Mouse (Mus musculus) mouse trophoblast stem cell (cell line): ENCODE measurements around the gene Sdc4.

ENCODE experiments used
- in situ Hi-C, 2 experiments: fragments of 300-500 bp; cut with MseI, MboI; formaldehyde crosslinking; loops; 2 replicates in 1 of 2; 3 replicates in 1 of 2; pipeline ENCODE4 v1.15.1; 2025

Sdc4 gene

DNA sequence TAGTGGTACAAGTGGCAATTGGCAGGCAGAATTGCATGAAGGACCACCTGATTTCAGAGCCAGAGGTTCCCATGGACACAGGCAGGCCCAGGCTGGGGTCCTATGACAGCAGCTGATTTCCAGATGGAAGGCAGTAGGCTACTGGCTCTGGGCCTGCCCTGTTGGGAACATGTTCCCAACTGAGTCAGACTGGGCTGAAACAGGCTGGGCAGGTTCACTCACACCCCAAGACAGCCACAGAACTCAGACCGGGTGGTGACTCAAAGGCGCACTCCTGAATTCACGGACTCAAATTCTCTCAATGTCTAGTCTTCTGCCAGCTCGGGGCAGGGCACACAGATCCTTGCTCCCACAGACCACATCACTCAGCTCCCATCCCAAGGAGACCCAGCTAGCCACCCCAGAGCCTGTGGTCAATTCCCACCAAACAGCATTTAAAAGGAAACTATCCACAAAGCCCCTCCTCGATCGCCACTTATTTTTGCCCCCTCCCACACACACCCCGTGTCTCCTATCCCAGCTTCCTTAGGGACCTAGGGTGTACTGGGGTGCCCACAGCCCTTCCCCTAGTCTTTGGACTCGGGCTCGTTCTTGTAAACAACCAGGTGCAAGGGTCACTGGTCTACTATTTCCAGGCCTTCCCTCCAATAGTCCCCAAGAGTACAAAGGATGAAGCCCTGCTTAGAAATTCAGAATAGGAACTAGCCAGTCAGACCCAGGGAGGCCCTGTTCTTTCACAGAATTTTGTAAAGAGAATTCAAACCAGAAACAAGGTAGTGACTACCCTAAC lies 11.8 kb downstream of the Sdc4 start:
- in situ Hi-C loops = no loop called here

DNA sequence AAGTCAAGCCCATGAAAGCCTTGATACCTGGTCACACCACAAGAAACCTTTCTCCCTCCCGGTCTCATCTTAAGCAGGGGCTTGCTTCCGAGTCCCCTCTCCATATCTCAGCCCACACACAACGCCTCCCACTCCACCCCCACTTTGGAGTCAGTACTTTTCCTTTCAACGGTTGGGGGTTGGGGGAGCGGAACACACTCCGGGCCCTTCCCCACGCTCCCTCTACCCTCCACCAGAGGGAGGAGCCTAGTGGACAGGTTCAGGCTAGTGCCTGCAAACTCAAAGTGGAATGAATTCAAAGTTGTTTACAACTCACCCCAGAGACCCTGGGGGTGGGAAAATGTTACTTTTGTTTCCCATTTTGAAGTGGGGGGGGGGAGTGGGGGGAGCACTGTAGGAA lies 13.0 kb downstream of the Sdc4 start:
- in situ Hi-C loops = no loop called here

- in situ Hi-C loops = no loop called here
Measured at GRCm38 (mm10) chr2:164429881-164430615, 13.6 kb downstream of the Sdc4 start.

- in situ Hi-C loops = no loop called here
Measured at GRCm38 (mm10) chr2:164428451-164428850, 15.2 kb downstream of the Sdc4 start.

GRCm38 (mm10) chr2:164426952-164427351 lies 16.7 kb downstream of the Sdc4 start:
- in situ Hi-C loops = no loop called here

GRCm38 (mm10) chr2:164426121-164426520 lies 17.6 kb downstream of the Sdc4 start:
- in situ Hi-C loops = no loop called here

DNA sequence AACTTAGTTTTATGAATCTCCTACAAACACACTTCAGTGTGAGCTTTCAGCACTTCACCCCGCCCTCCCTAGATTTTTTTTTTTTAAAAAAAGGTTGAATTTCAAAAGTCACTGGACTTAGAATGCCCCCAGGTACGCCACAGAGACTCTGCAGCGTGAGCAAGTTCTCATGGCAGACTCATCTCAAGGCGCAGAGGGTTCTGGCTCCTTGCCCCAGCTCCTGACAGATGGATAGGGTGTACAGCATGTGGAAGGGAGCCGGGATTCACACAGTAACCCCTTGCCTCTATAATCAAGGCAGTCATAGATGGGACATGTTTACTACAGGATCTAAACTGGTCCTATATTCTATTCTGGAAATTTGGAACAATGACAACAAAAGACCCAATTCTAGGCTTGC lies 18.3 kb downstream of the Sdc4 start:
- in situ Hi-C loops = no loop called here

- in situ Hi-C loops = no loop called here
Measured at GRCm38 (mm10) chr2:164424406-164424805, 19.3 kb downstream of the Sdc4 start.

DNA sequence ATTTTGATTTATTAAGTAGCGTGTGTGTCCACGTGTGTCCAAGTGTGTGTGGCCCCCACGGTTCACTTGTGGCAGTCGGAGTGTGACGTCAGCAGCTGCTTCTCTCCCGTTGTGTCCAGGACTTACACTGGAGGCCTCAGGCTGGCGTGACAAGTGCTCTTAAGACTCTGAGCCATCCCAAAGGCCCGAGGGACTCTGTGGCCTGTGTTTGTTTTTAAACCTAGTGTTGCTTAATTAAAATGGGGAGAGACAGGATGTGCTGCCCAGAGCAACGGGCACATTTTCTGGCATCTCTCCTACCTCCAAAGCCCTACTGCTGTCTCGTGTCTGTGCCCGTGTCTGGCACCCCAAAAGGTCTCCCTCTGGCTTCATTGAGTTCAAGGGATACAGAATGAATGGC lies 20.2 kb downstream of the Sdc4 start:
- in situ Hi-C loops = no loop called here

- in situ Hi-C loops = no loop called here
Measured at GRCm38 (mm10) chr2:164422675-164423393, 20.9 kb downstream of the Sdc4 start.

DNA sequence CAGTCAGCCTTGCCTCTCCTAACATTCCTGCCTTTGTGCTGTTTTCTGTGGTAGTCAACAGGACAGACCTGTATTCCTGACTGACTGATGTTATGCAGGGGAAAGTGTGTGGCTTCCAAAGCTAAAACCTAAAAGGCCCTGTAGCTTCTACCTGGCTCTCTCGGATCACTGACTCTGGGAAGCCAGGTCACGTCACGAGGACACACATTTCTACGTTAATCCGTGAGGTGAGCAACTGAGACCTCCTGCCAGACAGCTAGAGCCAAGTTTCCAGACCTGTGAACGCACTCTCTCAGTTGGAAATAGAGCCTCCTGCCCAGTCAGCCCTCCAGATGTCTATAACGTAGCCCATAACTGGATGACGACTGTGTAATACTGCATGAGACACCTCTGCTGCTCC lies 21.7 kb downstream of the Sdc4 start:
- in situ Hi-C loops = no loop called here

DNA sequence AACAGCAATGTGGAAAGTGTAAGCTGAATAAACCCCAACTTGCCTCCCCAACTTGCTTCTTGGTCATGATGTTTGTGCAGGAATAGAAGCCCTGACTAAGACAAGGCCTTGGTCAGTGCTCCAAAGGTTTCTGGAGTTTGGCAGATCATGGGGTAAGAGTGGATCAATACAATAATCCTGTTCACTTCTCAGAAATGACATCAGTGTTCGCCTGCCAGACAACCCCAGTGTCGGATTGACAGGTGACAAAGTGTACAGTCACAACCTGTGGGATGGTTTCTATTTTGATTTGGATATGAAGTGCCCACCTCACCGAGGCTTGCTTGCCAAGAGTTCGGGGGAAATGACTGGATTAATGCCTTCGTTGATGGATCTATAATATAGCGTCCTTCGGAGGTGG lies 22.4 kb downstream of the Sdc4 start:
- in situ Hi-C loops = no loop called here

DNA sequence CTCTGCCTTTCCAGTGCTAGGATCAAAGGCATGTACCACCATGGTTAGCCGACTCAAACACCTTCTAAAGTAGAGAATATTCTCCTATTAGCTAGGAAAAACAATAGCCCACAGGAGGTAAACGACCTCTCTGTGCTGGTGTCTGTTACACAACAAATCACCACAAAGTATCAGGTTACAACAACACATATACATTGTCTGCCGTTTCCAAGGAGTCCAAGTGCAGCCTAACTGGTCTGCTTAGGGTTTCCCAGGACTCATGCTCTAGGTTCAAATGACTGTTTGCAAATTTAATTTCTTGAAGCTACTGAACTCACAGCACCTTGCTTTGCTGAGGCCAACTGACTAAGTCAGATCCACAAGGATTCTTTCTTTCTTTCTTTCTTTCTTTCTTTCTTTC lies 24.2 kb downstream of the Sdc4 start:
- in situ Hi-C loops = loop anchor here in 1 of 2 experiments (10.0 kb wide), 1 partner anchor 95 kb away; no protein-coding TSS in a partner anchor

DNA sequence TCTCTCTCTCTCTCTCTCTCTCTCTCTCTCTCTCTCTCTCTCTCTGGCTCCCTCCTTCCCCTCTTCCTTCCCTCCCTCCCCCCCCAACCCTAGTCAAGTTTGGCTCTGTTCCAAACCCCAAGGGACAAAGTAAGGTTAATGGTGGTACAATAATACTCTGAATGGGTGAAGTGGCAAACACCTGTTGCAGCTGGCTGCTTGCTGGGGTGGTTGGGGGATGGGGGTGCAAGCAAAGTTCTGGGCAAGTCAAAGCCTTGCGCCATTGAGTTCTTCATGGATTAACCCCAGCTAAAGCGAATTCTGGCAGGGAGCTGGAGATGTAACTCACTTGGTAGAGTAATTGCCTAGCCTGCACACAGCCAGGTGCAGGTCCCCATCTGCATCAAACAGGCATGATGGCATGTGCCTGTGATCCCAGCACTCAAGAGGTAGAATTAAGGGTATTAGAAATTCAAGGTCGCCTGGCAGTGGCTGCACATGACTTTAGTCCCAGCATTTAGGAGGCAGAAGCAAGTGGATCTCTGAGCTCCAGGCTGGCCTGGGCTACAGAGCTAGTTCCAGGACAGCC lies 25.3 kb downstream of the Sdc4 start:
- in situ Hi-C loops = loop anchor here in 1 of 2 experiments (10.0 kb wide), 1 partner anchor 96 kb away; no protein-coding TSS in a partner anchor

- in situ Hi-C loops = loop anchor here in 1 of 2 experiments (10.0 kb wide), 1 partner anchor 98 kb away; no protein-coding TSS in a partner anchor
Measured at GRCm38 (mm10) chr2:164417198-164417597, 26.5 kb downstream of the Sdc4 start.

DNA sequence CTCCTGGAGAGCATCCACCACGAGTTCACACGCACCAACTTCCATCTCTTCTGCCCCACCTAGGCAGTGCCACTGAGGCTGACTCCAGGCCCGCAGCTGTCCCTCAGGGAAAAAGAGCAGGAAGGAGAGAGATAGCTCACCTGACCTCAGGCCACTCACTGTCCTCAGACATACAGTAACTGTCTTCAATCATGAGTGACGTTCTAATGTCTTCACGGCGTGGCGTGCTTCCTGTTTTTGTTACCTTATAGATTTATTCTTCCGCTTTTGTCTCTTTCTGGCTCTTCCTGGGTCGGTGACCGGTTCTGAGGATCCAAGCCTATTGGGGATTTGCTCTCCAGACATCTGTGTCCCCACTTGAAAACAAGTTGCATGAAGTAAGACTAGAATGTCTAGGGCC lies 29.1 kb downstream of the Sdc4 start:
- in situ Hi-C loops = loop anchor here in 1 of 2 experiments (10.0 kb wide), 1 partner anchor 100 kb away; no protein-coding TSS in a partner anchor

GRCm38 (mm10) chr2:164414167-164414566 lies 29.5 kb downstream of the Sdc4 start:
- in situ Hi-C loops = loop anchor here in 1 of 2 experiments (10.0 kb wide), 1 partner anchor 101 kb away; no protein-coding TSS in a partner anchor

DNA sequence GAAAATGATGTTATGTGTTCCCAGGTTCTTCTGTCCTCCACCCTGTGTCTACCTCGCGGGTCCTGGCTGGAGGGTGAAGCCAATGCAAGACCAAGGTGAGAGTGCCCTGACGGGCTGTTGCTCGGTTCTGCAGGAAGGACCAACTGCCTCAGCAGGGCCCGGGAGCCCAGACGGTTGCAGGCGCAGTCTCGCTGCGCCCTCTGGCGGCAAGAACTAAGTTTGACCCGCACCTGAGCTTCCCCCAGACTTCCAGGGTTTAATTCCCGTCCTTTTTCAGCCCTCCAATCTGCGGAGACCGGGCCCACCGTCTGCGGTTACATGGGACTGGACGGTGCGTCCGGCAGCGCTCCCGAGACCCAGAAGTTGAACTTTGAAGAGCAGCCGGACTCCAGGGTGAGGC lies 36.0 kb downstream of the Sdc4 start:
- in situ Hi-C loops = no loop called here

DNA sequence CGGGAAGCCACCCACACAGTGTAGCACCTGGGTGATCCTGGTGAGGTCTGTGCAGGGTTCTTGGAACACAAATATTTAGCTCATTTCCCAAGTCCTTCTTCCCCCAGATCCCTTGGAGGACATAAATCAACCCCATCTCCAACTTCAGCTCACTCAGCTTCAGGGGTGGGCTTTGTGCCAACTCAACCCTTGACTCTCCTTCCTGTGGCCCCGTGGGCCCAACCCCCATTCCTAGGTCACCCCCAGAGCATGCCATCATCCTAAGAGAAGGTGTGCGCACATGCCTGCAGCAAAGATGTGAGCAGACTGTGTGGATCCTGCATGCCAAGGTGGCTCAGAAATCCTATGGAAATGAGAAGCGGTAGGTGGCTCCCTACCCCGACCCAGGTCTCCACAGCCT lies 38.2 kb downstream of the Sdc4 start:
- in situ Hi-C loops = no loop called here

- in situ Hi-C loops = no loop called here
Measured at GRCm38 (mm10) chr2:164405060-164405459, 38.6 kb downstream of the Sdc4 start, which contains the start of gene Matn4. Matn4 (minus strand) TSS chr2:164405160.
